ENCODE assay signal across 8 mouse cellular contexts in genomic region chr13:78194850-78195600, GRCm38 (mm10). TPM values are rescaled to one million over a fixed set of nuclear protein-coding genes. Genes with fewer than 3 reads are reported as not detected.
A peak's percentile ranks its signal among the peaks of the same experiment; 100 is the strongest.
DNase-seq lines count a peak whose midpoint lies in the region; ATAC-seq and TF ChIP-seq lines count a peak whose summit lies in the region.

No protein-coding gene starts in this region.

- H3K27me3 ChIP-seq in embryonic facial prominence, embryonic 10.5 days (replicated peaks; ENCODE audit: low read depth, poor library complexity, severe bottlenecking), result peaks cover 55% of the 10 kb centered on the region
- H3K27me3 ChIP-seq in intestine, postnatal 0 days (replicated peaks; ENCODE audit: control insufficient read depth, insufficient read depth, low read length), result peaks cover 82% of the 10 kb centered on the region

- H3K9me3 ChIP-seq in embryonic facial prominence, embryonic 10.5 days, result no peaks in the 10 kb centered on the region
- H3K9me3 ChIP-seq in intestine, postnatal 0 days (ENCODE audit: control insufficient read depth), result no peaks in the 10 kb centered on the region

- peaks cover 49% of the 10 kb centered on the region for H3K4me1 ChIP-seq in embryonic facial prominence, embryonic 10.5 days
- H3K4me1 ChIP-seq in intestine, postnatal 0 days (replicated peaks; ENCODE audit: control insufficient read depth, insufficient read depth, low read length), result no peaks in the 10 kb centered on the region

- no peak overlapping the region for H3K9ac ChIP-seq in intestine, postnatal 0 days (ENCODE audit: low read depth, low read length)

- under 1% methylated on average over 64 of the region's 64 CpGs for WGBS in embryonic facial prominence, embryonic 10.5 days
- 17% methylated on average over 61 of the region's 64 CpGs for WGBS in intestine, postnatal 0 days

- peak overlapping the region; percentile 100 for H3K27ac ChIP-seq in embryonic facial prominence, embryonic 10.5 days (replicated peaks)
- no peak overlapping the region for H3K27ac ChIP-seq in intestine, postnatal 0 days (ENCODE audit: low read depth, low read length)

- peak overlapping the region; percentile 90 for H3K4me3 ChIP-seq in embryonic facial prominence, embryonic 10.5 days
- peak overlapping the region; percentile 27 for H3K4me3 ChIP-seq in intestine, postnatal 0 days (ENCODE audit: low read depth, low read length)

- peaks cover 63% of the 10 kb centered on the region for H3K36me3 ChIP-seq in embryonic facial prominence, embryonic 10.5 days (replicated peaks)
- no peaks in the 10 kb centered on the region for H3K36me3 ChIP-seq in intestine, postnatal 0 days (ENCODE audit: control insufficient read depth, insufficient read depth)

- TF ChIP-seq CTCF in intestine, postnatal 0 days (IDR thresholded peaks at IDR 0.05; ENCODE audit: low read depth), result no peak

- ATAC-seq in intestine, postnatal 0 days, result no peak

- H3K4me2 ChIP-seq in intestine, postnatal 0 days (replicated peaks; ENCODE audit: low read depth), result peak overlapping the region; percentile 43

- DNase-seq in layer of hippocampus, adult 11-12 months (ENCODE audit: low spot score), result peak; percentile 28
- no peak for DNase-seq in layer of hippocampus, postnatal 36 days
- DNase-seq in adrenal gland, postnatal 14 days, result peak; percentile 75
- peak; percentile 72 for DNase-seq in embryonic facial prominence, embryonic 10.5 days (ENCODE audit: low spot score)
- DNase-seq in retina, embryonic 14.5 days (ENCODE audit: low spot score), result peak; percentile 66
- DNase-seq in urinary bladder, adult 2 months (ENCODE audit: low spot score), result no peak
- DNase-seq in right cerebral cortex, postnatal 14 days, result no peak

RNA-seq across cellular contexts. Expression of gene Nr2f1, which starts 4.5 kb away (rescaled TPM):
- total RNA-seq in layer of hippocampus, postnatal 36 days (2021), result 100 to 1,000 TPM in 1 of 2 experiments, 10 to 100 TPM in 1; 87.3 to 108 TPM
- total RNA-seq in adrenal gland, postnatal 14 days (2021), result 19.6 and 22.0 TPM in 2 replicates
- 54.4 and 58.6 TPM in 2 replicates for polyA plus RNA-seq in embryonic facial prominence, embryonic 10.5 days (2016; fragmentation: Nextera tagmentation; extraction: Ambion mirVana)
- 0.82 and 1.0 TPM in 2 replicates for polyA plus RNA-seq in intestine, postnatal 0 days (2015; fragmentation: Nextera tagmentation; extraction: Ambion mirVana)
- polyA plus RNA-seq in urinary bladder, adult 2 months (2012; rRNA removed), result 15.6 and 19.4 TPM in 2 replicates

Comparison
In these comparisons a context has a peak if more than half of its experiments do, and no peak if none do; other contexts are left out.
1. DNase-seq: peak in layer of hippocampus, adult 11-12 months (single experiment), adrenal gland, postnatal 14 days (single experiment), embryonic facial prominence, embryonic 10.5 days (single experiment) and retina, embryonic 14.5 days (single experiment); none in layer of hippocampus, postnatal 36 days (0 of 2), urinary bladder, adult 2 months (single experiment) and right cerebral cortex, postnatal 14 days (single experiment).